Mouse (Mus musculus) limb, embryonic 11.5 days (tissue): ENCODE measurements around the gene Casz1. TPM values are rescaled to one million over a fixed set of nuclear protein-coding genes. Genes with fewer than 3 reads are reported as not detected.

Experiments
- ATAC-seq: fragments of 200-750 bp; cut with Nextera tagmentation; 2 replicates; pipeline ENCODE4 v1.8.0; 2017; ENCODE audit warnings: low read depth; ENCODE audit not compliant: insufficient number of reproducible peaks, low FRiP score, low TSS enrichment
- DNase-seq: peaks from one replicate; pipeline ENCODE4 v3.0.0-alpha.2; 2015; ENCODE audit warnings: low spot score
- H3K27ac ChIP-seq: fragments of 300-500 bp; sonication (generic); replicated peaks from 2 replicates; pipeline ENCODE4 v1.5.1; 2014; ENCODE audit warnings: low read depth, mild to moderate bottlenecking, low read length
- H3K27me3 ChIP-seq: fragments of 300-500 bp; sonication (generic); 2 replicates; pipeline ENCODE4 v1.6.1; 2014; ENCODE audit warnings: mild to moderate bottlenecking, low read length, mixed read lengths; ENCODE audit not compliant: control insufficient read depth, insufficient read depth
- H3K36me3 ChIP-seq: fragments of 300-500 bp; sonication (generic); 2 replicates; pipeline ENCODE4 v1.6.1; 2014; ENCODE audit warnings: mild to moderate bottlenecking, low read length, moderate library complexity, mixed read lengths; ENCODE audit not compliant: control insufficient read depth, insufficient read depth
- H3K4me1 ChIP-seq: fragments of 300-500 bp; sonication (generic); 2 replicates; pipeline ENCODE4 v1.6.1; 2014; ENCODE audit warnings: low read length, mixed read lengths; ENCODE audit not compliant: control insufficient read depth, insufficient read depth
- H3K4me2 ChIP-seq: fragments of 300-500 bp; sonication (generic); 2 replicates; pipeline ENCODE4 v1.6.1; 2014; ENCODE audit warnings: low read depth, mild to moderate bottlenecking, moderate library complexity; ENCODE audit not compliant: severe bottlenecking
- H3K4me3 ChIP-seq: fragments of 300-500 bp; sonication (generic); 2 replicates; pipeline ENCODE4 v1.5.1; 2014; ENCODE audit warnings: low read depth, low read length
- H3K9ac ChIP-seq: fragments of 300-500 bp; sonication (generic); 2 replicates; pipeline ENCODE4 v1.6.1; 2014; ENCODE audit warnings: mild to moderate bottlenecking, low read length
- H3K9me3 ChIP-seq: fragments of 300-500 bp; sonication (generic); 2 replicates; pipeline ENCODE4 v1.6.1; 2016; ENCODE audit warnings: low read length; ENCODE audit not compliant: control insufficient read depth
- WGBS: fragments of 180-500 bp; shearing (Covaris S2); extraction: QIAGEN DNeasy Blood & Tissue Kit; methylation state at CpG from one replicate; pipeline ENCODE4 v1.1.7; 2014; 5-methylcytosine and 5-hydroxymethylcytosine counted together
- polyA plus RNA-seq: library from polyadenylated mRNA; unstranded; fragments of >200 nt; fragmentation: Nextera tagmentation; extraction: Ambion mirVana; gene quantifications from 2 replicates; pipeline ENCODE4 v1.2.1, GENCODE M21; 2014

Gene Casz1
- polyA plus RNA-seq, 1 experiment from 2014 or later: 1.6 TPM

DNA sequence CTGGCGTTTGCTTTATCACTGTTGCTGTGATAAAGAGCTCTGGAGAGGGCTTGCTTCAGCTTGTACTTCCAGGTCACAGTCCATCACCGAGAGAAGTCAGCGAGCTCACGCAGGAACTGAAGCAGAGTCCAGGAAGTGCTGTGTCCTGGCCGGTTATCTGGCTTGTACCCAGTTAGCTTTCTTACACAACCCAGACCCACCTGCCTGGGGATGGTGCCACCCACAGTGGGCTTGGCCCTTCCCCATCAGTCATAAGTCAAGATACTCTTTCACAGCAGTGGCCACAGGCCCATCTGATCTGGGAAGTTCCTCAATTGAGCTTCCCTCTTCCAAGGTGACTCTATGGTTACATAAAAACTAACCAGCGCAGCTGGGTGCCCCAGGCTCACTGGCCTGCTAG, 31.6 kb upstream of the Casz1 start:
- H3K27me3 ChIP-seq: peaks cover 24% of the 10 kb centered on the region
- WGBS: 74% methylated on average over 6 of the region's 6 CpGs

GRCm38 (mm10) chr4:148774036-148774435, 30.2 kb upstream of the Casz1 start:
- no peak for DNase-seq

More for the DNA sequence above, 31.6 kb upstream of the Casz1 start:
- Histone ChIP-seq H3K4me1 (peaks cover 14% of the 10 kb centered on the region), H3K9me3 (no peaks in the 10 kb centered on the region), H3K36me3 (no peaks in the 10 kb centered on the region), H3K4me3 (no peak overlapping the region), H3K27ac (no peak overlapping the region), H3K4me2 (no peak overlapping the region), H3K9ac (no peak overlapping the region)
- DNase-seq: no peak
- no peak for ATAC-seq

DNA sequence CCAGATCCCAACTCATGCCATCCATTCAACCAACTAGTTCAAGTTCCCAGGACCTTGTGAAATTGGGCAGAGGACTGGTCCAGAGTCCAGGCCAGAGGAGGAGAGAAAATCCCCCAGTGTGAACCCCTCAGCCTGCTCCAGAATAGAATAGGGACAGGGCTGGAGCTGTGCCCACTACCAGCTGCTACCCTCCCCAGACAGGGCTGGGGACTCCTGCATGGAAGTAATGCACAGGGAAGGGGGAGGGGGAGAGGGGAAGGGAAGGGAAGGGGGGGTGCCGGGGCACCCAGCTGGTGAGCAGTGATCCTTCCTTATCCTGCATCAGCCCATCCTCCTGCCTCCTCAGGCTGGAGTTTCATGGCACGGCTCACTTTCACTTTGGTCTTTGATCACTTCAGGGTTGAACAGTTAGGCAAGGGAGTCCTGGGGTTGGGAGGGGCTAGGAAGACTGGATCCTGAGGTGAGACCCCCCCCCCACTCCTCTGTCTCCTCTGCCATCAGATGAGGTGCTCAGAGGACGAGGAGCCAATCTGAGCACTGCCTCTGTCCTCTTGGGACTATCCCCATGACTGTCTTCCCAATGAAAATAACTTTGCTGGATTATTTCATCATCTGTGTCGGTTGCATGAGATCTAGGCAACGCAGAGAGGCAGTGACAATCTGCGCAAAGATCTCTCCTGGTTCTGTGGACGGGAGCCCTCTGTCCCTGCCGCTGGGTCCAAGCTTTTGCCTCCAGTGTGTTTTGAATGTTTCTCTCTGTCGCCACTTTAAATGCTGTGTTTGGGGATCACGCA, 28.6 kb upstream of the Casz1 start:
- Histone ChIP-seq H3K9ac (no peak overlapping the region), H3K4me1 (peaks cover 16% of the 10 kb centered on the region)
- WGBS: 58% methylated on average over 10 of the region's 10 CpGs

More at GRCm38 (mm10) chr4:148774036-148774435, 30.2 kb upstream of the Casz1 start:
- Histone ChIP-seq H3K9ac (no peak overlapping the region), H3K4me3 (no peak overlapping the region), H3K4me2 (no peak overlapping the region), H3K36me3 (no peaks in the 10 kb centered on the region), H3K4me1 (peaks cover 16% of the 10 kb centered on the region), H3K9me3 (no peaks in the 10 kb centered on the region), H3K27ac (no peak overlapping the region), H3K27me3 (peaks cover 24% of the 10 kb centered on the region)
- ATAC-seq: no peak
- 83% methylated on average over 6 of the region's 6 CpGs for WGBS

DNA sequence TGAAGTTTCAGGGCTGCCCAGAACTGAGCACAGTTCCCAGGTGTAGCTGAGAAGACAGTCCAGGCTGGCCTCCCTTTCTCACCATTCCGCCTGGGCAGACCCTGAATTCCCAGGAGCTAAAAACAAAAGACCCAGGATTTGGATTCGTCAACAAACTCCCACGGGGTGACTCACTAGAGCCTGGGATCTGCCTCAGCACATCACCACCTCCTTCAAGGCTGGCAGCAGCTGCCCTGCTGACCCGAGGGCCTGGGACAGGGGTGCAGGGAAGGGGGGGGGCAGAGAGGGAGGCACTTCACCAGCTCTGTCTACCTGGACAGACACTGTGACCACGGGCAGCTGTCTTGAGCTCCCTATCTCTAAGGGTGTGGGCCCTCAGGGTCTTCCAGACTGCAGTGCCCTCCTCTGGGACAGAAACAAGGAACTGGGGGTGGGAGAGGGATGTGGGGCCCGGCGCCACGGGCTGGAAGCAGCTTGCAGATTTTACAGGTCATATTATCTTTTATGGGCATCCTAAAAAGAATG, 24.1 kb upstream of the Casz1 start:
- Histone ChIP-seq H3K27me3 (no peaks in the 10 kb centered on the region), H3K4me2 (no peak overlapping the region), H3K9me3 (no peaks in the 10 kb centered on the region), H3K4me3 (no peak overlapping the region), H3K4me1 (peaks cover 7% of the 10 kb centered on the region), H3K9ac (no peak overlapping the region), H3K36me3 (no peaks in the 10 kb centered on the region), H3K27ac (no peak overlapping the region)
- ATAC-seq (no peak), DNase-seq (no peak)
- WGBS: 38% methylated on average over 8 of the region's 8 CpGs

More for the DNA sequence above, 28.6 kb upstream of the Casz1 start:
- Histone ChIP-seq H3K27me3 (peaks cover 22% of the 10 kb centered on the region), H3K9me3 (no peaks in the 10 kb centered on the region), H3K4me2 (no peak overlapping the region), H3K27ac (no peak overlapping the region), H3K4me3 (no peak overlapping the region), H3K36me3 (no peaks in the 10 kb centered on the region)
- no peak for ATAC-seq
- no peak for DNase-seq

GRCm38 (mm10) chr4:148781516-148781915, 22.7 kb upstream of the Casz1 start:
- WGBS: 81% methylated on average over 7 of the region's 7 CpGs
- Histone ChIP-seq H3K4me2 (no peak overlapping the region), H3K9me3 (no peaks in the 10 kb centered on the region), H3K9ac (no peak overlapping the region), H3K4me1 (peaks cover 7% of the 10 kb centered on the region), H3K36me3 (no peaks in the 10 kb centered on the region), H3K27me3 (no peaks in the 10 kb centered on the region), H3K27ac (no peak overlapping the region), H3K4me3 (no peak overlapping the region)
- ATAC-seq: no peak
- DNase-seq: no peak

GRCm38 (mm10) chr4:148782880-148783279, 21.3 kb upstream of the Casz1 start:
- Histone ChIP-seq H3K4me3 (no peak overlapping the region), H3K27me3 (no peaks in the 10 kb centered on the region; the same call in 1 of the 2 replicates), H3K9ac (no peak overlapping the region), H3K36me3 (no peaks in the 10 kb centered on the region), H3K4me1 (peaks cover 7% of the 10 kb centered on the region), H3K4me2 (no peak overlapping the region), H3K9me3 (no peaks in the 10 kb centered on the region), H3K27ac (no peak overlapping the region)
- DNase-seq (no peak), ATAC-seq (no peak)
- WGBS: 86% methylated on average over 6 of the region's 6 CpGs

DNA sequence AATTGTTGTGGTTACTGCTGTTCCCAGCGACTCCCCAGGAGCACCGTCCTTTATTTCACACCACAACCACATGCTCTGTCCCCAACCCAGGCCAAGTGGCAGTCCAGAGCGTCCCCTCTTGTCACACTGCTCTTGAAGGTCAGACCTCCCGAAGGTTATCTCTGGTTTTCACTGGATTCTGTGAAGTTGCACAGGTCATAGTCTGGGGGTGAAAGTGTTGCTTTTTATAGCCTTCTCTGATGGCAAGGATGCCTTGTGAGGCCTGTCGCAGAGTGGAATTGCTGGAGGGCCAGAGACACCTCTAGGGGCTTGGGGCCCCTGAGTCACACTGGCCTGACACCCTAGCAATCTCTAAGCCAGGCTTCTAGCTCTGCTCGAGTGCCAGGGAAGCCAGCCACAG, 20.5 kb upstream of the Casz1 start:
- Histone ChIP-seq H3K4me1 (peaks cover 5% of the 10 kb centered on the region), H3K27me3 (peaks cover 2% of the 10 kb centered on the region), H3K27ac (no peak overlapping the region), H3K36me3 (no peaks in the 10 kb centered on the region), H3K4me2 (no peak overlapping the region), H3K4me3 (no peak overlapping the region), H3K9ac (no peak overlapping the region), H3K9me3 (no peaks in the 10 kb centered on the region)
- 49% methylated on average over 6 of the region's 6 CpGs for WGBS
- ATAC-seq (no peak), DNase-seq (no peak)

DNA sequence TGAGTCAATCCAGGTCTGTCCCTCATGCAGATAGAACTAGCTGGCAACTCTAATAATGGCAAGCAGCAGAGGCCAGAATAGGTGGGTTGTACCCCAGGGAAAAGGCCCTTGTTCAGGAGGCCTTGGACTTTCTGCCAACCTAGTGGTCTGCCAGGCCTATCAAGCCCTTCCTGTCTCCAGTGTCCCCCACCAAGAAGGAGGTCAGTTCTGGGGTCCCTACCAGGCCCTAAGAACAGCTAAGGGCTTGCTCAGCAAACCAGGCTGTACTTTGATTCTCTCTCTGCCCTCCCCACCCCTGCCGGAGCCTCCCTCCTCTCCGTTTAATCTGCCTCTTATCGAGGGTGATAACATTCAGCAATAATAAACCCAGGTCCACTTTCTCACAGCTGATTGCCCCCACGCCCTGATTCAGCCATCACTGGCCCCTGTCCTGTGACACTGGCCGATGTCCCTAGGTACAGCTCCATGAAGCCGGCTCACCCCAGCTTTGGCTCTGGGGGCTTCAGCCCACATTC, 19.1 kb upstream of the Casz1 start:
- Histone ChIP-seq H3K36me3 (no peaks in the 10 kb centered on the region), H3K9me3 (no peaks in the 10 kb centered on the region), H3K9ac (no peak overlapping the region), H3K4me2 (no peak overlapping the region), H3K4me1 (peaks cover 3% of the 10 kb centered on the region), H3K27me3 (peaks cover 2% of the 10 kb centered on the region), H3K4me3 (no peak overlapping the region), H3K27ac (no peak overlapping the region)
- 86% methylated on average over 6 of the region's 6 CpGs for WGBS
- ATAC-seq (no peak), DNase-seq (no peak)
